In genomic region chr5:139394399-139394798, GRCm38 (mm10) we compare ENCODE assay signal across 25 mouse cellular contexts. TPM values are rescaled to one million over a fixed set of nuclear protein-coding genes. Genes with fewer than 3 reads are reported as not detected.
A peak's percentile ranks its signal among the peaks of the same experiment; 100 is the strongest.
DNase-seq lines count a peak whose midpoint lies in the region; ATAC-seq lines count a peak whose summit lies in the region.
"Had no signal": no experiment of that assay in that cellular context is flagged by ENCODE, and none has a peak within 500 bp of the region (broad histone marks: within the 10 kb centered on the region; RNA-seq: fewer than 3 reads in every experiment).

No protein-coding gene starts in this region.

- no peak for ATAC-seq in forebrain, embryonic 11.5 days (replicated peaks; ENCODE audit: low FRiP score)
- no peak for ATAC-seq in forebrain, embryonic 13.5 days
- peak; percentile 16 for ATAC-seq in liver, embryonic 15.5 days (ENCODE audit: insufficient read depth)
- ATAC-seq in midbrain, embryonic 14.5 days (ENCODE audit: low FRiP score, low TSS enrichment) = no peak
- ATAC-seq: forebrain, embryonic 15.5 days had no signal

- 85% methylated on average over 7 of the region's 7 CpGs for whole genome bisulfite sequencing in forebrain, embryonic 11.5 days
- WGBS in forebrain, embryonic 13.5 days = 79% methylated on average over 7 of the region's 7 CpGs
- WGBS in liver, embryonic 15.5 days (ENCODE audit: insufficient replicate concordance) = 18% methylated on average over 7 of the region's 7 CpGs
- WGBS in midbrain, embryonic 14.5 days = 50% methylated on average over 7 of the region's 7 CpGs

- H3K27ac ChIP-seq in forebrain, embryonic 11.5 days (ENCODE audit: low read depth, low read length) = 0 out of 2 replicates have a peak overlapping the region, but pooled peaks have one; percentile 2
- no peak overlapping the region for H3K27ac ChIP-seq in forebrain, embryonic 13.5 days
- peak overlapping the region; percentile 100 for H3K27ac ChIP-seq in liver, embryonic 15.5 days (replicated peaks)
- H3K27ac ChIP-seq in midbrain, embryonic 14.5 days (replicated peaks; ENCODE audit: low read depth, low read length) = no peak overlapping the region
- H3K27ac ChIP-seq: forebrain, embryonic 15.5 days; limb, embryonic 13.5 days; lung, embryonic 15.5 days; midbrain, embryonic 12.5 days had no signal

- no peaks in the 10 kb centered on the region for H3K4me1 ChIP-seq in forebrain, embryonic 11.5 days (replicated peaks; ENCODE audit: control insufficient read depth, insufficient read depth, low read length)
- H3K4me1 ChIP-seq in forebrain, embryonic 13.5 days = peaks cover 12% of the 10 kb centered on the region
- H3K4me1 ChIP-seq in liver, embryonic 15.5 days (replicated peaks) = peaks cover 90% of the 10 kb centered on the region
- no peaks in the 10 kb centered on the region for H3K4me1 ChIP-seq in midbrain, embryonic 14.5 days (ENCODE audit: control insufficient read depth, insufficient read depth, low read length)

- no peaks in the 10 kb centered on the region for H3K36me3 ChIP-seq in forebrain, embryonic 11.5 days (ENCODE audit: control insufficient read depth, insufficient read depth, low read length)
- H3K36me3 ChIP-seq in forebrain, embryonic 13.5 days (ENCODE audit: poor library complexity, severe bottlenecking) = no peaks in the 10 kb centered on the region
- H3K36me3 ChIP-seq in liver, embryonic 15.5 days (replicated peaks) = peaks cover 59% of the 10 kb centered on the region
- no peaks in the 10 kb centered on the region for H3K36me3 ChIP-seq in midbrain, embryonic 14.5 days (ENCODE audit: control insufficient read depth, insufficient read depth, low read length)
- H3K36me3 ChIP-seq: forebrain, embryonic 15.5 days; midbrain, embryonic 12.5 days had no signal

- no peaks in the 10 kb centered on the region for H3K9me3 ChIP-seq in forebrain, embryonic 11.5 days (ENCODE audit: control insufficient read depth, low read length)
- H3K9me3 ChIP-seq in forebrain, embryonic 13.5 days (replicated peaks) = no peaks in the 10 kb centered on the region
- H3K9me3 ChIP-seq in liver, embryonic 15.5 days (replicated peaks) = no peaks in the 10 kb centered on the region
- H3K9me3 ChIP-seq in midbrain, embryonic 14.5 days (ENCODE audit: control insufficient read depth, low read length) = no peaks in the 10 kb centered on the region
- H3K9me3 ChIP-seq: forebrain, embryonic 15.5 days; limb, embryonic 13.5 days; lung, embryonic 15.5 days; midbrain, embryonic 12.5 days had no signal

- no peak for DNase-seq in forebrain, embryonic 11.5 days (ENCODE audit: low spot score)
- peak; percentile 44 for DNase-seq in kidney, adult 18-20 months
- DNase-seq in kidney, adult 11 months = no peak
- DNase-seq in c-Kit-positive CD71-positive TER-119-positive erythroid progenitor cells, embryonic 14.5 days (ENCODE audit: low spot score) = peak; percentile 74
- no peak for DNase-seq in thymus, postnatal 4 days
- no peak for DNase-seq in midbrain, embryonic 14.5 days
- DNase-seq: adrenal gland, postnatal 25 days; cerebellum, adult 11-12 months; cerebellum, postnatal 14 days; embryo, embryonic 11 days; kidney, adult 8-10 months; kidney, postnatal 14 days; lung, postnatal 4 days; thymus, adult 2 months had no signal

- no peak overlapping the region for H3K9ac ChIP-seq in forebrain, embryonic 11.5 days (ENCODE audit: low read length)
- H3K9ac ChIP-seq in forebrain, embryonic 13.5 days = no peak overlapping the region
- peak overlapping the region; percentile 26 for H3K9ac ChIP-seq in liver, embryonic 15.5 days
- H3K9ac ChIP-seq in midbrain, embryonic 14.5 days (replicated peaks; ENCODE audit: low read length) = no peak overlapping the region
- H3K9ac ChIP-seq: forebrain, embryonic 15.5 days; limb, embryonic 13.5 days; lung, embryonic 15.5 days; midbrain, embryonic 12.5 days had no signal

- H3K4me3 ChIP-seq in forebrain, embryonic 11.5 days (ENCODE audit: low read depth, low read length) = no peak overlapping the region
- no peak overlapping the region for H3K4me3 ChIP-seq in forebrain, embryonic 13.5 days
- no peak overlapping the region for H3K4me3 ChIP-seq in liver, embryonic 15.5 days (replicated peaks)
- no peak overlapping the region for H3K4me3 ChIP-seq in midbrain, embryonic 14.5 days (replicated peaks; ENCODE audit: low read depth, low read length)
- H3K4me3 ChIP-seq: forebrain, embryonic 15.5 days; limb, embryonic 13.5 days; lung, embryonic 15.5 days; midbrain, embryonic 12.5 days; myocyte had no signal

- H3K4me2 ChIP-seq in forebrain, embryonic 11.5 days (ENCODE audit: low read depth, low read length, severe bottlenecking) = no peak overlapping the region
- H3K4me2 ChIP-seq in forebrain, embryonic 13.5 days = no peak overlapping the region
- H3K4me2 ChIP-seq in liver, embryonic 15.5 days = peak overlapping the region; percentile 87
- no peak overlapping the region for H3K4me2 ChIP-seq in midbrain, embryonic 14.5 days (ENCODE audit: low read length)
- H3K4me2 ChIP-seq: forebrain, embryonic 15.5 days; limb, embryonic 13.5 days; lung, embryonic 15.5 days; midbrain, embryonic 12.5 days had no signal

- H3K27me3 ChIP-seq in forebrain, embryonic 11.5 days (ENCODE audit: control insufficient read depth, insufficient read depth, low read length) = no peaks in the 10 kb centered on the region
- H3K27me3 ChIP-seq in forebrain, embryonic 13.5 days = no peaks in the 10 kb centered on the region
- no peaks in the 10 kb centered on the region for H3K27me3 ChIP-seq in liver, embryonic 15.5 days
- H3K27me3 ChIP-seq in midbrain, embryonic 14.5 days (ENCODE audit: control insufficient read depth, insufficient read depth, low read length) = no peaks in the 10 kb centered on the region
- H3K27me3 ChIP-seq: forebrain, embryonic 15.5 days; limb, embryonic 13.5 days; lung, embryonic 15.5 days; midbrain, embryonic 12.5 days had no signal

RNA-seq across cellular contexts. Expression of gene C130050O18Rik, which starts 10.7 kb away (rescaled TPM):
- polyA plus RNA-seq in forebrain, embryonic 11.5 days (2014; fragmentation: Nextera tagmentation; extraction: Ambion mirVana) = 0.17 and 0.23 TPM in 2 replicates
- polyA plus RNA-seq in forebrain, embryonic 13.5 days (2015; fragmentation: Nextera tagmentation; extraction: Ambion mirVana) = 0.11 and 0.18 TPM in 2 replicates
- polyA plus RNA-seq in liver, embryonic 15.5 days (2015; fragmentation: Nextera tagmentation; extraction: Ambion mirVana) = 1.9 and 2.4 TPM in 2 replicates
- 0.29 and 0.58 TPM in 2 replicates for polyA plus RNA-seq in midbrain, embryonic 14.5 days (2014; fragmentation: Nextera tagmentation; extraction: Ambion mirVana)

RNA-seq across cellular contexts. Expression of gene Gpr146, which starts 16.9 kb away (rescaled TPM):
- polyA plus RNA-seq in forebrain, embryonic 11.5 days (2014; fragmentation: Nextera tagmentation; extraction: Ambion mirVana) = 1.8 and 1.9 TPM in 2 replicates
- polyA plus RNA-seq in forebrain, embryonic 13.5 days (2015; fragmentation: Nextera tagmentation; extraction: Ambion mirVana) = 0.93 and 0.97 TPM in 2 replicates
- polyA plus RNA-seq in liver, embryonic 15.5 days (2015; fragmentation: Nextera tagmentation; extraction: Ambion mirVana) = 25.0 and 26.4 TPM in 2 replicates
- 1.2 and 1.8 TPM in 2 replicates for polyA plus RNA-seq in midbrain, embryonic 14.5 days (2014; fragmentation: Nextera tagmentation; extraction: Ambion mirVana)

RNA-seq across cellular contexts. Expression of gene Gper1, which starts 28.6 kb away (rescaled TPM):
- polyA plus RNA-seq in forebrain, embryonic 11.5 days (2014; fragmentation: Nextera tagmentation; extraction: Ambion mirVana) = 1.7 and 1.9 TPM in 2 replicates
- polyA plus RNA-seq in forebrain, embryonic 13.5 days (2015; fragmentation: Nextera tagmentation; extraction: Ambion mirVana) = 5.3 and 5.9 TPM in 2 replicates
- 0.10 and 0.14 TPM in 2 replicates for polyA plus RNA-seq in liver, embryonic 15.5 days (2015; fragmentation: Nextera tagmentation; extraction: Ambion mirVana)
- 9.2 and 9.6 TPM in 2 replicates for polyA plus RNA-seq in midbrain, embryonic 14.5 days (2014; fragmentation: Nextera tagmentation; extraction: Ambion mirVana)

RNA-seq across cellular contexts. Expression of gene Cyp2w1, which starts 42.0 kb away (rescaled TPM):
- not detected in 2 replicates for polyA plus RNA-seq in forebrain, embryonic 11.5 days (2014; fragmentation: Nextera tagmentation; extraction: Ambion mirVana)
- not detected in 2 replicates for polyA plus RNA-seq in forebrain, embryonic 13.5 days (2015; fragmentation: Nextera tagmentation; extraction: Ambion mirVana)
- polyA plus RNA-seq in liver, embryonic 15.5 days (2015; fragmentation: Nextera tagmentation; extraction: Ambion mirVana) = not detected in 2 replicates
- not detected in 2 replicates for polyA plus RNA-seq in midbrain, embryonic 14.5 days (2014; fragmentation: Nextera tagmentation; extraction: Ambion mirVana)
- polyA plus RNA-seq: forebrain, embryonic 15.5 days; gonadal fat pad, adult 2 months; heart, embryonic 16.5 days; hindbrain, embryonic 11.5 days; lung, embryonic 15.5 days; myocyte; neural tube, embryonic 14.5 days had no signal

RNA-seq across cellular contexts. Expression of gene Cox19, which starts 43.2 kb away (rescaled TPM):
- polyA plus RNA-seq in forebrain, embryonic 11.5 days (2014; fragmentation: Nextera tagmentation; extraction: Ambion mirVana) = 103 and 130 TPM in 2 replicates
- polyA plus RNA-seq in forebrain, embryonic 13.5 days (2015; fragmentation: Nextera tagmentation; extraction: Ambion mirVana) = 111 and 117 TPM in 2 replicates
- 44.3 and 49.3 TPM in 2 replicates for polyA plus RNA-seq in liver, embryonic 15.5 days (2015; fragmentation: Nextera tagmentation; extraction: Ambion mirVana)
- 129 and 130 TPM in 2 replicates for polyA plus RNA-seq in midbrain, embryonic 14.5 days (2014; fragmentation: Nextera tagmentation; extraction: Ambion mirVana)

Comparison
In these comparisons a context has a peak if more than half of its experiments do, and no peak if none do; other contexts are left out.
1. DNase-seq: peak in kidney, adult 18-20 months (single experiment) and c-Kit-positive CD71-positive TER-119-positive erythroid progenitor cells, embryonic 14.5 days (single experiment); none in forebrain, embryonic 11.5 days (single experiment), kidney, adult 11 months (single experiment), thymus, postnatal 4 days (single experiment) and midbrain, embryonic 14.5 days (single experiment).
2. H3K27ac ChIP-seq: peak in forebrain, embryonic 11.5 days (single experiment) and liver, embryonic 15.5 days (single experiment); none in forebrain, embryonic 13.5 days (single experiment) and midbrain, embryonic 14.5 days (single experiment).